Mouse (Mus musculus) heart, embryonic 14.5 days (tissue): ENCODE measurements around the gene Cd8b1. TPM values are rescaled to one million over a fixed set of nuclear protein-coding genes. Genes with fewer than 3 reads are reported as not detected.

Experiments
- ATAC-seq: fragments of 200-750 bp; cut with Nextera tagmentation; 2 replicates; pipeline ENCODE4 v1.8.0; 2017; ENCODE audit warnings: low read depth, moderate TSS enrichment; ENCODE audit not compliant: insufficient number of reproducible peaks, insufficient read depth, low FRiP score
- H3K27ac ChIP-seq, 2 experiments: fragments of 200-500 bp in 1 of 2; fragments of 300-500 bp in 1 of 2; sonication (generic) in 1 of 2; replicated peaks in 1 of 2; 2 replicates each; pipeline ENCODE4 v1.5.1; 2012 to 2014; ENCODE audit warnings: low read depth in 2 of 2, low read length in 2 of 2, control low read depth in 1 of 2, mild to moderate bottlenecking in 1 of 2, mixed read lengths in 1 of 2; ENCODE audit not compliant: control insufficient read depth in 1 of 2, insufficient read depth in 1 of 2
- H3K27me3 ChIP-seq: fragments of 300-500 bp; sonication (generic); 2 replicates; pipeline ENCODE4 v1.6.1; 2014; ENCODE audit warnings: mild to moderate bottlenecking, low read length, control low read depth; ENCODE audit not compliant: control insufficient read depth, insufficient read depth
- H3K36me3 ChIP-seq: fragments of 300-500 bp; sonication (generic); 2 replicates; pipeline ENCODE4 v1.6.1; 2014; ENCODE audit warnings: mild to moderate bottlenecking, control low read depth, low read length, mixed read lengths; ENCODE audit not compliant: control insufficient read depth, insufficient read depth
- H3K4me1 ChIP-seq, 2 experiments: fragments of 200-500 bp in 1 of 2; fragments of 300-500 bp in 1 of 2; sonication (generic) in 1 of 2; 2 replicates each; pipeline ENCODE4 v1.6.1; 2012 to 2014; ENCODE audit warnings: low read length in 2 of 2, control low read depth in 1 of 2, mixed read lengths in 1 of 2; ENCODE audit not compliant: control insufficient read depth in 2 of 2, insufficient read depth in 2 of 2
- H3K4me2 ChIP-seq: fragments of 300-500 bp; sonication (generic); 2 replicates; pipeline ENCODE4 v1.6.1; 2014; ENCODE audit warnings: mild to moderate bottlenecking, low read length
- H3K4me3 ChIP-seq, 2 experiments: fragments of 200-500 bp in 1 of 2; fragments of 300-500 bp in 1 of 2; sonication (generic) in 1 of 2; 2 replicates each; pipeline ENCODE4 v1.5.1; 2012 to 2014; ENCODE audit warnings: low read length in 2 of 2, mild to moderate bottlenecking in 2 of 2, control low read depth in 1 of 2, low read depth in 1 of 2, moderate library complexity in 1 of 2; ENCODE audit not compliant: control insufficient read depth in 1 of 2, insufficient read depth in 1 of 2
- H3K9ac ChIP-seq: fragments of 300-500 bp; sonication (generic); 2 replicates; pipeline ENCODE4 v1.6.1; 2014; ENCODE audit warnings: mild to moderate bottlenecking, low read length
- H3K9me3 ChIP-seq: fragments of 300-500 bp; sonication (generic); 2 replicates; pipeline ENCODE4 v1.6.1; 2016; ENCODE audit warnings: low read length, control low read depth; ENCODE audit not compliant: control insufficient read depth
- WGBS: fragments of 180-500 bp; shearing (Covaris S2); extraction: QIAGEN DNeasy Blood & Tissue Kit; methylation state at CpG from one replicate; pipeline ENCODE4 v1.1.7; 2014; 5-methylcytosine and 5-hydroxymethylcytosine counted together
- polyA plus RNA-seq: library from polyadenylated mRNA; unstranded; fragments of >200 nt; fragmentation: Nextera tagmentation; extraction: Ambion mirVana; gene quantifications from 2 replicates; pipeline ENCODE4 v1.2.1, GENCODE M21; 2014

The Cd8b1 gene
- polyA plus RNA-seq, 1 experiment from 2014 or later = 0.14 TPM

GRCm38 (mm10) chr6:71332236-71332965, 9.8 kb downstream of the Cd8b1 start:
- Histone ChIP-seq H3K4me2 (no peak overlapping the region), H3K27ac (no peak overlapping the region), H3K9me3 (no peaks in the 10 kb centered on the region), H3K36me3 (no peaks in the 10 kb centered on the region), H3K9ac (no peak overlapping the region), H3K27me3 (no peaks in the 10 kb centered on the region), H3K4me3 (no peak overlapping the region), H3K4me1 (no peaks in the 10 kb centered on the region)
- WGBS = 80% methylated on average over 11 of the region's 11 CpGs
- no peak for ATAC-seq

- Histone ChIP-seq H3K4me2 (no peak overlapping the region), H3K36me3 (no peaks in the 10 kb centered on the region), H3K9ac (no peak overlapping the region), H3K4me3 (no peak overlapping the region), H3K4me1 (no peaks in the 10 kb centered on the region), H3K9me3 (no peaks in the 10 kb centered on the region), H3K27me3 (no peaks in the 10 kb centered on the region), H3K27ac (no peak overlapping the region)
- no peak for ATAC-seq
- 70% methylated on average over 3 of the region's 3 CpGs for WGBS
Observed at GRCm38 (mm10) chr6:71333031-71333430, 10.4 kb downstream of the Cd8b1 start.

GRCm38 (mm10) chr6:71333578-71334273, 11.1 kb downstream of the Cd8b1 start:
- Histone ChIP-seq H3K4me3 (no peak overlapping the region), H3K27ac (no peak overlapping the region), H3K36me3 (no peaks in the 10 kb centered on the region), H3K4me1 (no peaks in the 10 kb centered on the region), H3K9me3 (no peaks in the 10 kb centered on the region), H3K4me2 (no peak overlapping the region), H3K27me3 (no peaks in the 10 kb centered on the region), H3K9ac (no peak overlapping the region)
- WGBS = 87% methylated on average over 11 of the region's 11 CpGs
- no peak for ATAC-seq

GRCm38 (mm10) chr6:71337666-71338065, 15.1 kb downstream of the Cd8b1 start:
- no peaks in the 10 kb centered on the region for H3K36me3 ChIP-seq
- H3K9ac ChIP-seq = no peak overlapping the region
- no peak for ATAC-seq
- H3K4me2 ChIP-seq = no peak overlapping the region
- no peaks in the 10 kb centered on the region for H3K9me3 ChIP-seq
- no peaks in the 10 kb centered on the region for H3K27me3 ChIP-seq
- H3K4me1 ChIP-seq = no peaks in the 10 kb centered on the region
- H3K27ac ChIP-seq = no peak overlapping the region
- 93% methylated on average over 8 of the region's 8 CpGs for WGBS
- no peak overlapping the region for H3K4me3 ChIP-seq

- Histone ChIP-seq H3K4me1 (no peaks in the 10 kb centered on the region), H3K4me3 (no peak overlapping the region), H3K4me2 (no peak overlapping the region), H3K36me3 (no peaks in the 10 kb centered on the region), H3K9me3 (no peaks in the 10 kb centered on the region), H3K27ac (no peak overlapping the region), H3K27me3 (no peaks in the 10 kb centered on the region), H3K9ac (no peak overlapping the region)
- 72% methylated on average over 3 of the region's 3 CpGs for WGBS
- ATAC-seq = no peak
Observed at GRCm38 (mm10) chr6:71338941-71339340, 16.4 kb downstream of the Cd8b1 start.

- H3K4me3 ChIP-seq = no peak overlapping the region
- no peak overlapping the region for H3K4me2 ChIP-seq
- no peak for ATAC-seq
- no peak overlapping the region for H3K27ac ChIP-seq
- H3K27me3 ChIP-seq = no peaks in the 10 kb centered on the region
- H3K9ac ChIP-seq = no peak overlapping the region
- H3K9me3 ChIP-seq = no peaks in the 10 kb centered on the region
- H3K36me3 ChIP-seq = no peaks in the 10 kb centered on the region
- no peaks in the 10 kb centered on the region for H3K4me1 ChIP-seq
- 82% methylated on average over 4 of the region's 4 CpGs for WGBS
Observed at GRCm38 (mm10) chr6:71339351-71339750, 16.8 kb downstream of the Cd8b1 start.

GRCm38 (mm10) chr6:71341179-71341578, 18.6 kb downstream of the Cd8b1 start:
- H3K4me3 ChIP-seq = no peak overlapping the region
- H3K36me3 ChIP-seq = no peaks in the 10 kb centered on the region
- H3K4me2 ChIP-seq = no peak overlapping the region
- no peaks in the 10 kb centered on the region for H3K9me3 ChIP-seq
- no peaks in the 10 kb centered on the region for H3K4me1 ChIP-seq
- H3K27me3 ChIP-seq = no peaks in the 10 kb centered on the region
- no peak overlapping the region for H3K9ac ChIP-seq
- no peak for ATAC-seq
- 84% methylated on average over 9 of the region's 9 CpGs for whole genome bisulfite sequencing
- no peak overlapping the region for H3K27ac ChIP-seq
